Mouse (Mus musculus) ovary, postnatal 14 days (tissue): ENCODE measurements at regions not wholly inside any gene's neighbourhood (a gene's known extent, or its start where the extent isn't known, plus 50 kb on each side); places are given as distances from the start of the nearest gene placed in this dataset.

Experiments
- DNase-seq: peaks from one replicate; pipeline ENCODE4 v3.0.0; 2022; ENCODE audit warnings: low spot score

DNA sequence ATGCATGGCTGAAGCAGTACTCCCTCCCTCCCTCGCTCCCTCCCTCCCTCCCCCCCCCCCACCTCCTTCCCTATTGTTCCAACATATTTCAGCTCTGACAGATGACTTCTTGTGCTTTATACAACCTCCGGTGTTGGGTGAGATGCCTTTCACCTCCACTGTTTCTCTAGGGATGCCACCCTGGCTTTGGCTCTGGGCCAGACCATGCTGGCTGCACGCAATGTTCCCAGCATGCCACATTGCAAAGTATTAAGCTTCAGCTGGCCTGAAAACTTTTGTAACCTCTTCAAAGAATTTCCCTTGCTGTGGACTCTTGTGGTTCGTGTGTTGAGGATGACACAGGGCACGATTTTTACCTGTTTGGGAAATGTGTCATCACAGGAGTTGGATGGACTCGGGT is 107.1 kb upstream of the Cd180 start:
- DNase-seq: no peak

DNA sequence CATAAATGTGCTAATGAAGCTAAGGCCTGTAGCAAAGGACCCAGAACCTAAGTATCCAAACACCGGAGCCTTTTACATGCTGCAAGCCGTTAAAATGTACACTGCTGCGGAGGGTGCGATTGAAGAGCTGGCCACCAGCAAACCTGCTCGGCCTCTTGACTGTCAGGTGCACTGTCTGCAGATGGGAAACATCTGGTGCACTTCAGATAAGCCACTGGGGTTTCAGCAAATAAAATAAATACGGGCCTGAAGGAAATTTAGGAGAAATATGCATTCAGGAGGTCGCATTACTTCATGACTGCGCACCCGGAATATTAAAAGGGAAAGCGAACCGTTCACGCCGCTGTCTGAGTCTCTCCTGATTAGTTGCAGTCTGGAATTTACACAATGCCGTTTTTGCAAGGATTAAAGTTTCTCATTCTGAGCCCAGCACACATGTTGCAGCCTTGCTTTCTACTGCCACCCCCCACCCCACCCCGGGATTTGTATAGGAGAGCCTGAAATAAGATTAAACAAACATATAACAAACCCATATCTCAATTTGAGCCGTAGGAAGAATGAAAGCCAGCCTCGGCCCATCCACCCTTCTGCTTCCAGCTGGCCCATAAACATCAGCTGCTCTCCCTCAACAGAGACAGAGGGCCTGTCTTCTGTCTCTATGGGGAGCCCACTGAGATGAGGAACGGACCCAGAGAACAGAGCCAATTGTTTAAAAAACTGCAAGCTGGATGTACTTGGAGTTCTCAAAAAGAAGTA is 103.5 kb upstream of the Cd180 start:
- DNase-seq: no peak

DNA sequence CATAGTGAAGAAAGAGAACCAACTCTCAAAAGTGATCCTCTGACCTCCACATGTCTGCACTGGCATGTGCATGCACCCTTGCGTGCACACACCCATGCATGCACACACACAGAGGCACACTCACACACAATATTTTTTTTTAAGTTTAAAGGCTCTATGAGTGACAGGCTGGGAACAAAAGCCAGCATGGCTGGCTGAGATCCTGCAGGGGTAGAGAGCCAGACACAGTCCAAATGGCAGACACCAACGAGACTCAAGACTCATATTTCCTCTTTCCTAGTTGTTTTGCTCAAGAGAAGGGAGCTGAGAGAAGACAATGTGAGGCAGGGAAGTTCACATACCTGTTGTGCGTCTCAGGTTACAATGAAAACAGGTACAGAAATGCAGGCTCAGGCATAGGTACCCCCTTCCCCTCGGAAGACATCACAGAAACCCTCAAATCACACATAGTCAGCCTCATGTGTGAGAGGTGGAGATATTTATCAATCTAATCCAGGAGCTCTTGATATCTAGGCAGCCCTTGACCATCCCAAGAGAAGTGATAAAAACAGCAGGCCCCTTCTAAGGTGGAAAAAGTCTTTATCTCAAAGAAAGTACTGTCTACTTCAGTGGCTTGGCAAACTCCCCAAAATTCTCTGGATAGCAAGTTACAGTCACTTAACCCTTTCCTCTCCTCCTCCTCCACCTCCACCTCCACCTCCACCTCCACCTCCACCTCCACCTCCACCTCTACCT is 101.4 kb upstream of the Cd180 start:
- no peak for DNase-seq

DNA sequence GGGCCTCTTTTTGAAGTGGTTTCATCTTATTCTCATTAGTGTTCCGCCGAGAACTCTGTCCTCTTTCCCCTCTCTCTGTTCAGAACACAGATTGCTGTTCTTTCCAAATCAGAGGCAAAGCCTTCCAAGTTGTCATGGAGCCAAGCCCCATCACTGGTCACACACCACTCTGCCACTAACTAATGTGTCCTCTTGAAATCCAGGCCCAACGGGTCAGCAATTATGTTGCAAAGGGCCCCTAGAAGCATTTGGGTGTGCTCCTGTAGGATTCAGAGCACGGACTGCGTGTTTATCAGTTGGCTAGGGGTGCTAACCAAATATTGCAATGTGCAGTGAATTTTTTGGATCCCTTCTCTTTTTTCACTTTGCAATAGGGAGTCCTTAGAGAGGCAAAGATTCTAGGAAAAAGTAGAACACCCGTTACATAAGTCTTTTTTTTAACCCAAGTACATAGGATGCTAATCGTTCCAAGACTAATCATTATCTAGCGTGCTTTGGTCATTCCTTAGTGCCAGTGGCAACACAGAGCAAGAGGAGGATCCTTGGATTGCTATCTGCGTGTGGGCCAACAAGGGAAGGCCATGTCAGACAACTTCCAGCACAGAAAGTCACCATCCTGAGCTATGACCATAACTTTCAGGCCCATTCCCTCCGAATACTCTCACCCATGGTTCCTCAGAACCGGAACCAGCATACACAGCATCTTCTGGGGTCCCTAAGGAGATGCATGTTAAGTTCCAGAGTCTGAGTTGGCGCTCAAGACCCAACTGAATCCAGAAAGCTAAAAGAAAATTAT is 99.8 kb upstream of the Cd180 start:
- DNase-seq: peak; percentile 58

DNA sequence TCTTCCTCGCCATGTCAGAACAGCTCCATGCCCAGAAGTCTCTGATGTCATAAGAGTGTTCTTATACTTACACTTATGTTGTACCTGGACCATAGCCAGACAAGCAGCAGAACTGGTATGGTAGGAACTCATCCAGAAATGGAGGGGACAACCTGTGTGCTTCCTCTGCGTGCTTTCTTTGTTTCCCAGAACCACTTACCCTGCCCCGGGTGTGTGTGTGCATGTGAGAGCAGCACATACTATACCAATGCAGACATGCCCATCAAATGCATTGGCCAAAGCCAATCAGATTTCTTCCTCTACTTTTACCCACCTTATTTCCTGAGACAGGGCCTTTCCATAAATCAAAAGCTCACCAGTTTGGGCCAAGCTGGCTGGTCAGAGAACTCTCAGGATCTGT is 99.2 kb upstream of the Cd180 start:
- DNase-seq: no peak

DNA sequence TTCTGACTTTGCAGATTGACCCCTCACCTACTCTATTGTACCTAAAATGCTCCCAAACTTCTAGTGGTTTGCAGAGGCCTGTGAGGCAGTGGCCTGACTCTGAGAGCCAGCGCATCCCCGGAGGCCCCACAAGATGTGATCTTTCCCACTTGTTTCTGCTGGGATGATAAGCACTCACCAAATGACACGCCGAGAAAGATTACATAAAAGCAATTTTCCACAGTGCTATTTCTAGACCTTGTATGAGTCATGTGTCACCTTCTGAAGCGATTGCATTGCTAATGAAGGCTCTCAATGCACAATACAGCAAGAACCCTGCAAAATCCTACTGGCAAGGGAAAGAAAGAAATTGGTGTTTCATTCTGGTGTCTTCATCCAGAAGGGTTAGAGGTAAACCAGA is 97.8 kb upstream of the Cd180 start:
- no peak for DNase-seq

DNA sequence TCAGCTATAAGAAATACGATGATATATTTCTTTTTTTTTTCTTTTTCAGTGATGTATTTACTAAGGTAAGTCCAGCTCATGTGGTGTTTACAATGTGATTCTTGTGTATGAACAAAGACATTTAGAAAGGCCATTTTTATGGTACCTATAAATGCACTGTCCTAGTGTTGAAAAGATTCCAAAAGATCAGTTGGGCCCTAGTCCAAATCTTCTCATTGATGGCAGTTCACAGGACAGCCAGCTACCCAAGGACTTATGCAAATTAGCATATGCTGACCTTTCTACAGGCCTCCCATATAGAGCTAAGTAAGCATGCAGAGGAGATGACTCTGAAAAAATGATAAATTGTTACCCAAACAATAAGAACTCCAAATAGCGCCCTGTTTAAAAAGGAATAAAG is 97.3 kb upstream of the Cd180 start:
- DNase-seq: no peak

DNA sequence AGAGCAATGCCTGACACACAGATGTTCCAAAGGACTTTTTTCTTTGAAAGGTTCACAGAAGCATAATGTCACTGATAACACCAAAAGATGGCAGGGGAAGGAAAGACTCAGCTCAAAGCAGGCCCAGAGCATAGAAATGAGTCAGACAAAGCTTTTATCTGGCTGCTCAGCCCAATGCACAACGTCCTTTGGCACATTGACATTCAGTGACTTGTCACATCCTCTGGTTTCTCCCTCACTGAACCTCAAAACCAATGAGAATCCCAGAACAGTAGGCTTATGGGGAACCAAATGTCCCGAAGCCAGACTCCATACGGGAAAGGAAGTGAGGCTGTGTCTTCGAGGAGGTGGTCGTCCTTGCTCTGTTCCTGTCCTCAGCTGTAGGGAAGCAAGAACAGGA is 95.2 kb upstream of the Cd180 start:
- no peak for DNase-seq

DNA sequence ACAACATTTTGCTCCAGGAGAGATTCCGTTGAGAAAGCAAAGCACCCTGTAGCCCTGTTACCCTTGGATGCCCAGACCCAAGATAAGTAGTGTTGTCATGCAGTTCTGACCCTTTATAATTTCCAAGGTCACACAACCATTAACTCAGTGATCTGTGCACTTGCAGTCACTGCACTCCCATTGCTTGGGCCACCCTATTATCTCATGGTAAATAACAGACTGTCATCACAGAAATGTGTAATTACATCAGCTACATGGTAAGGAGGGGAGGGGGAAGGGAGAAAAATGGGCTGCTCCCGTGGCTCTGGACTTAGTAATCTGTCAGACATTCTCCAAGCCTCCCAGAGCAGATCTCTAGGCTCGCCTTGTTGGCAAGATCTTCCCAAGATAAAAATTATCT is 93.8 kb upstream of the Cd180 start:
- no peak for DNase-seq

DNA sequence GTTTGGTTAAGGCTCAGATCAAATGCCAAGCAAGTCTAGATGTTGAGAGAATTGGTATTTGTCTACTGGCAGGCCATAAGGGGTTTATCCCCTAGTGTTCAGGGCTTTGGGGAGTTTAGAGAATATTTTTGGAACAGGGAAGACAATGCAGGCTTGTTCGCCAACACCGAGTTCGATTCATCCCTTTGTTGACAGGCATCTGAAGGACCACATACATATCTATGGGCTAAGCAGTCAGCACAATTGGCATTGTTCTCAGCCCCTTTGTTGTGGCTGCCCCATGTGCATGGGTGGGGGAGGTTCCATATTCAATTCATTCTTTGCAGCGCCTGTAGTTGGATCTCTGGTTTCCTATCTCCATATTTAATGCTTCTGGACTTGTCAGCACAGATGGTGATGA is 93.3 kb upstream of the Cd180 start:
- no peak for DNase-seq

DNA sequence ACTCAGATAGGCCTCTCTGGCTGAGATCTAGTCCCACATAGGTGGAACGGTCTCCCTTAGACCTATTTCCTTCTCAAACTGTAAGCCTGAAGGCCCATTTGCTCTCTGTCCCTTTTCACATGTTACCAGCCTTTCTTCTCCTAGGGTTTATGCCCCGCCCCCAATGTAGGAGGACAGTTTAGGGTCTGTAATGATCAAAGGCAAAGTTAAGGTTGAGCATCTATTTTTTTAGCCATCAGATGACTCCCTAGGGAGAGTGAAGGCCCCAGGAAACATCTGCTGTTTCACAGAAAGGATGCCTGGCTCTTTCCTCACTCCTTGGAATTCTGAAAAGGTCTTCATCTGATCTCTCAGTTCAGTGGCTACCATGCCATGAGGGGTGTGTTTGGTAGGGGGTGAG is 68.9 kb upstream of the Cd180 start:
- DNase-seq: no peak

DNA sequence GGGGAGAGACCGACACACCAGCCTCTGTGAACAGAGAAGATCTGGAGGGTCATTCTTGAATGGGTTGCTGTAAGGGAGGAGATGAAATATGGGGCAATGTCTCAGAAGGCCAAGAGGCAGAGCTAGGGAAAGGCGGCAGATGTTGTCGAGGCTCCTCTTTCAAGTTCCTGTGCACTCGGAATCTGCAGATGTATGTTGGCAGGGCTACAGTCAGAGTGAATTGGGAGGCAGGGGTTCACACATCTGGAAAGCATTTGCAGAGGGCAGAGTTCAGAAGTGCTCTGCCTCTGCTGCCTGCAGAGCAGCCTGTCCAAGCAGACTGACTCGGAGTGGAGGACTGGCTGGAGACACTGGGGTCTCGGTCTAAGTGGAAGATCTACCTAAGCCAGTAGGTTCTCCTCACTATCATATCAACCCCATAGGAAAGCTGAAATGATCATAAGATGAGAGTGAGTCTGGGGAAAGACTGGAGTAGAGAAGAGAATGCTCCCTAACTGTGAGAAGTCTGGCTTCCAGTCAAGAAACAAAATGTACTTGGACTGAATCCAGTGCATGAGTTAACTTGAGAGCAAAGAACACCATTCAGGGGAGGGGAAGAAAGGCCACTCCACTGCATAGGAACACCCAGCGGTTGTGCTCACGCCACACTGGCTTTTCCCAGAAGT is 68.1 kb upstream of the Cd180 start:
- DNase-seq: peak; percentile 70

DNA sequence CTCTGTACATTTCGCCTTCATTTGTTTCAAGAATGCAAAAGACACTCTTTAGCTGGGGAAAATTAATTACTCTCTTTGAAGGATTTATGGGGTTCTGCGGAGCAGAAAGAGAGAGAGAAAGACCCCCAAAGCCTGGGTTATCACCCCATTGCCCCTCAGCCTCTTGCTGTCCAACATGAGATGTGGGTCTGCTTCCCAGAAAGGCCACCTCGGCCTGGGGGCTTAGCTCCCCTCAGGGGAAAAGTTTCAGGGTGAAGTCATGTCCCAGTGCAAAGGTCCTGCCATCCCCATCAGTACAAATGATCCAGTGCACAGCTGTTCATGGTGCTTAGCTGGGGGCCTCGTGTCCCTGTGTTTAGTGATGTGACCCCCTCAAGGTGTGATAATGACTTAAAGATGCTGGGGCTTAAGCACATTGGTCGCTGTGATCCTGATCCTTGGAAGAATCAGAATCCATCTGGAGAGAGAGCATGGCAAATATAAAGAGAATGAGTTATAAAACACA is 67.5 kb upstream of the Cd180 start:
- DNase-seq: no peak

DNA sequence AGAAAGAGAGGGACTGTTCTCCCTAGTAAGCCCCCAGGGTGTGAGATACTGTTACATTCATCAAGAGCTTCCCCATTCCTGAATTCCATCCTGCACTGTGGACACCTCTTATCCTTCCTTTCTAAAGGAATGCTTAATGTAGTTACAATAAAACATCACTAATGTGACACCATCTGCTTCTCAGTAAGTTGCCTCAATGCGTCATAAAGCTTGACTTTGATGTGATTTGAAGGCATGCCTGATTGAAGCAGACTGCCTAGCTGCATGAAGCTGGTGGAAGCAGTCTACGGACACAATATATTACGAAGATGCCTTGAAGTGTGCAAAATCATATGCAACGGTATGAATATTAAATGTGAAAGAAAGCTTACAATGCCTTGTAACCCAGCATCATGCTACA is 65.6 kb upstream of the Cd180 start:
- no peak for DNase-seq

DNA sequence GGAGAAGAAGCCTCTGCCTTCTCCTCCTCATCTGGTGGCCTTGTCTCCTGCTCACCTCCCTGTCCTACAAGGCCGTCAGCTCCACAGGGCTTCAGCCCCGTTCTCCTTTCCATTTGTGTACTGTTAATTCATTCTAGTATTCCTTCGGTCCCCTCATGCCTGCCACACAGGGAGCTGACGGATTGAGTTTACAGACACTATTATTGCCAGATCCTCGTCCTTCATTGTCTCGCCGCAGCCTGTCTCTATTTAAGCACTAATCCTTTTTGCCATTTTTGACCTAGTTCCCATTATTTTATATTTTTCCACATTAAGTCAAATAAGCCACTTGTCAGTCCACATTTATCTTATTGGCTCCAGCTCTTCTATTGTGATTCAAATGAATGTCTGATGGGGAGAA is 64.2 kb upstream of the Cd180 start:
- no peak for DNase-seq

DNA sequence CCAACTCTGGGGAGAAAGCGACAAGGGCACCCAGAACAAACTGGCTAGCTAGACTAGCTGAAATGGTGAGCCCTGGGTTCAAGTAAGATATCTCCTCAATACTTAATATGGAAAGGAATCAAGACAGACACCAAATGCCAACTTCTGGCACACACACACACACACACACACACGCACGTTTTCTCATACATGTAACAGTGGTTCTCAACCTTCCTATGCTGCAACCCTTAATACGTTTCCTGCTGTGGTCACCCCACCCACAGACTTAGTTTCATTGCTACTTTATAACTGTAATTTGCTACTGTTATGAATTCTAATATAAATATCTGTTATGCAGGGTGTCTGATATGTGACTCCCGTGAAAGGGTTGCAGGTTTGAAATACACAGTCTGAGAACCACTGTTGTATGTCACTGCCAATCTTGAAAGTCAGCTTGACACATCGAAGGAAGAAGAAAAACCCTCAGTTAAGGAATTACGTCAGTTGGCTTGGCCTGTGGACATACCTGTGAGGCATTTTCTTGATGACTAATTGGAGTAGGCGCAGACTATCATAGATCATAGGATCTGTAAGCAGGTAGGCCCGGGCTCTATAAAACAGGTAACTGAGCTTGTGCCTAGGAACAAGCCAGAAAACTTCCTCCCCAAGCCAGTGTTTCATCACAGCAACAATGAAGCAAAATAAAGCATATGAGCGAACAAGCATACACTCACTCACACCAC is 59.0 kb upstream of the Cd180 start:
- DNase-seq: no peak

DNA sequence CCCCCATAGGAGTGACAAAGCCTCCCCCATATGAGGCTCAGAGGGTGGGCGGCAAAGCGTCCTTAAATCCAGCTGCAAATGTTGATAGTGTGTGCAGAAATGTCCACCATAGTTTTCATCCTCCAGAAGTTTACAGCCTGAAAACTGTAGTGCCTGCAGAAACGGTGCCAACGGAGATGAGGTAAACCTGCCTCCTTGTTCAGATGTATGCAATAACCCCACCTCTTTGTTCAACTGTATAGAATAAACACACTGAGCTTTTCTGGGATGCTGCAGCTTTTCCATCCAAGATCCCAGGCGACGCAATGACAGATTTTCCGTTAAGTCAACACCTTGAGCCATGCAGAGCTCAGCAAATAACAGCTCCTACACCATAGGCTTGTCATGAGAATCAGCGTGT is 57.3 kb upstream of the Cd180 start:
- no peak for DNase-seq

DNA sequence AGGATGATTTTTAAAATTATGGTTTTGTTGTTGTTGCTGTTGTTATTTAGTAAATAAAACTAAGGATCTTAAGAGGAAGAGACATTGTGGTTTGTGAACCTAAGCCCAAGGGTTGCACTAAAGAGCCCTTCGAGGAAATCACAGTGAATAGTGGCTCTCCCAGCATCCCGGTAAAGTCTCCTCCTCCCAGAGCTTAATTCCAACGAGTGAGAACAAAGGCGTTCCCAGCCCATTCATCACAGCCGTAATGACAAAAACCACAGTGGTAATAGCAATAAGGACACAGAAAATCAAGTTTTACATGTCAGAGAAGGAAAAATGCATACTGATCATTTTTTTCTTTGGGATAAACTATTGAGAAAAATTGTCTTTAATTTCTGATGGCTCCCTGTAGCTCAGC is 56.3 kb upstream of the Cd180 start:
- DNase-seq: no peak

DNA sequence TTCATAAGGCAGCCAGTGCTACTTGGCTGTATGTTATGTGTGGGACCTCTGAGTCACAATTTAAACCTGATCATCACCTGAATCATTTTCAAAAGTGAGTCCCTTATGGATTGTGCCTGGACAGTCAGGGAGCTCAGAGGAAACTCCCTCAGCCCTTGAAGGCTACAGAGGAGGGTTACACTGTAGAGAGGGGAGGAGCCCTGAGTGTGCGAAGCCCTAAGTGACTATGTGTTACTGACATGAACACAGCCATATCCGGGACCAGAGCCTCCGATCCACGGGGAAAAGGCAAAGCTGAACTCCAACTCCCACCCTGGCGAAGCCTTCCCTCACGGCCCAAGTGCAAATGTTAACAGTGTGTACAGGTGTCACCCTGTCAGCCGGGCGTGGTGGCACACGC is 53.7 kb upstream of the Cd180 start:
- DNase-seq: no peak

DNA sequence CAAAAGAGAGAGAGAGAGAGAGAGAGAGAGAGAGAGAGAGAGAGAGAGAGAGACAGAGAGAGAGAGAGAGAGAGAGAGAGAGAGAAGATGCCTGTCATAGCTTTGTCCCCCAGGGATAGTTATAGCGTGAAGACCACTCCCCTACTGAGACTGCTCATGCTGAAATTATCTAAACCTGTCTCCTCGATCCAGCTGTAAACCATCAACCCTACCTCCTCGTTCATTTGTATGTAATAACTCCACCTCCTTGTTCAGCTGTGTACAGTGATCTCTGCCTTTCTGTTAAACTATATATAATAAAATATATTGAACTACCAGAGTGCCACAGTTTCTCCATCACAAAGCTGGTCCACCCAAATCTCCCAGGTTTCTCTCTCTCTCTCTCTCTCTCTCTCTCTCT is 53.2 kb upstream of the Cd180 start:
- DNase-seq: no peak
